In genomic region chr15:82899676-82900301, GRCm38 (mm10) we compare ENCODE assay signal across 8 mouse cellular contexts.
DNase-seq lines count a peak whose midpoint lies in the region; ATAC-seq and TF ChIP-seq lines count a peak whose summit lies in the region.

No protein-coding gene starts in this region.

- peak overlapping the region; percentile 80 for H3K4me2 ChIP-seq in liver, embryonic 11.5 days
- peak overlapping the region; percentile 80 for H3K4me2 ChIP-seq in myocyte (ENCODE audit: low read depth)

- H3K4me3 ChIP-seq in liver, embryonic 11.5 days (ENCODE audit: low read depth, low read length): peak overlapping the region; percentile 100
- peak overlapping the region; percentile 39 for H3K4me3 ChIP-seq in myocyte

- H3K79me2 ChIP-seq in myocyte (ENCODE audit: control insufficient read depth, insufficient read depth): peaks cover 41% of the 10 kb centered on the region

- peak overlapping the region; percentile 93 for H3K27ac ChIP-seq in liver, embryonic 11.5 days (ENCODE audit: low read depth, low read length)

- peak overlapping the region; percentile 87 for H3ac ChIP-seq in myocyte (ENCODE audit: control insufficient read depth, insufficient read length)

- H3K9ac ChIP-seq in liver, embryonic 11.5 days (ENCODE audit: low read depth, low read length): peak overlapping the region; percentile 95

- 3% methylated on average over 42 of the region's 56 CpGs for WGBS in liver, embryonic 11.5 days

- H3K27me3 ChIP-seq in liver, embryonic 11.5 days (replicated peaks; ENCODE audit: control insufficient read depth, insufficient read depth, low read length): peaks cover 4% of the 10 kb centered on the region; the same call in 1 of the 2 replicates
- no peaks in the 10 kb centered on the region for H3K27me3 ChIP-seq in myocyte (ENCODE audit: control insufficient read depth, insufficient read depth, insufficient read length)

- peak; percentile 77 for TF ChIP-seq POLR2A in myocyte (IDR thresholded peaks at IDR 0.05; ENCODE audit: insufficient read length, low read depth)

- H3K36me3 ChIP-seq in liver, embryonic 11.5 days (ENCODE audit: control insufficient read depth, insufficient read depth, low read length): no peaks in the 10 kb centered on the region
- H3K36me3 ChIP-seq in myocyte (ENCODE audit: control insufficient read depth, insufficient read depth): no peaks in the 10 kb centered on the region

- peaks cover 18% of the 10 kb centered on the region for H3K4me1 ChIP-seq in liver, embryonic 11.5 days (replicated peaks; ENCODE audit: control insufficient read depth, insufficient read depth, low read length)

- H3K9me3 ChIP-seq in liver, embryonic 11.5 days (ENCODE audit: control insufficient read depth, low read length): no peaks in the 10 kb centered on the region

- peak; percentile 92 for ATAC-seq in liver, embryonic 11.5 days (replicated peaks; ENCODE audit: low FRiP score)

- peak; percentile 80 for DNase-seq in 3T3-L1 (ENCODE audit: low read depth, low spot score)
- DNase-seq in adrenal gland, postnatal 10 days: peak; percentile 92
- DNase-seq in embryo, embryonic 9.5 days (ENCODE audit: extremely low spot score): peak; percentile 87
- DNase-seq in heart, adult 11 months: peak; percentile 99
- peak; percentile 81 for DNase-seq in kidney, adult 11 months
- peak; percentile 82 for DNase-seq in liver, embryonic 11.5 days (ENCODE audit: low spot score)
- peak; percentile 85 to 87 for DNase-seq in spleen, postnatal 36 days (ENCODE audit: low spot score in 2 of 2)

TF ChIP-seq in myocyte, 11 proteins besides CTCF, POLR2A, EP300 and RAD21:
- TF ChIP-seq SRF (IDR thresholded peaks at IDR 0.05; ENCODE audit: control insufficient read depth, insufficient read length, low read depth) (no peak), USF1 (IDR thresholded peaks at IDR 0.05; ENCODE audit: low read depth) (peak; percentile 92), POLR2AphosphoS2 (IDR thresholded peaks at IDR 0.05; ENCODE audit: insufficient read length, low read depth) (peak; percentile 41), CEBPB (IDR thresholded peaks at IDR 0.05; ENCODE audit: insufficient read depth, poor library complexity, severe bottlenecking) (no peak)

Comparison
In these comparisons a context has a peak if more than half of its experiments do, and no peak if none do; other contexts are left out.
1. Peak in every context shown above with its lines: DNase-seq, ATAC-seq, H3K4me3 ChIP-seq and H3K27ac ChIP-seq.